ENCODE assay signal across 9 mouse cellular contexts in genomic region chr11:116840748-116841147, GRCm38 (mm10). TPM values are rescaled to one million over a fixed set of nuclear protein-coding genes. Genes with fewer than 3 reads are reported as not detected.
DNase-seq lines count a peak whose midpoint lies in the region; ATAC-seq and TF ChIP-seq lines count a peak whose summit lies in the region.
"Had no signal": no experiment of that assay in that cellular context is flagged by ENCODE, and none has a peak within 500 bp of the region (broad histone marks: within the 10 kb centered on the region; RNA-seq: fewer than 3 reads in every experiment).

No protein-coding gene starts in this region.

- no peak for DNase-seq in heart, postnatal 10 days
- peak; percentile 67 for DNase-seq in ZHBTc4 (ENCODE audit: low read depth, low spot score)
- DNase-seq in hindbrain, embryonic 14.5 days (ENCODE audit: low spot score), result no peak
- no peak for DNase-seq in layer of hippocampus, postnatal 36 days
- no peak for DNase-seq in left cerebral cortex, adult 2 months (ENCODE audit: extremely low spot score in 1 of 2, low spot score in 2 of 2)
- DNase-seq in left cerebral cortex, adult 9 months (ENCODE audit: low spot score in 2 of 2), result no peak
- DNase-seq: lung, postnatal 14 days had no signal

- no peak; the same call in 1 of the 2 replicates for TF ChIP-seq CTCF in left cerebral cortex, adult 2 months (IDR thresholded peaks at IDR 0.05)

- peak overlapping the region; percentile 71 for H3K4me2 ChIP-seq in heart, embryonic 14.5 days (ENCODE audit: low read length)
- peak overlapping the region; percentile 90 for H3K4me2 ChIP-seq in hindbrain, embryonic 14.5 days (replicated peaks)
- peak overlapping the region; percentile 81 for H3K4me2 ChIP-seq in midbrain, embryonic 12.5 days (replicated peaks)

- WGBS in heart, embryonic 14.5 days, result 78% methylated on average over 4 of the region's 4 CpGs
- WGBS in hindbrain, embryonic 14.5 days, result 89% methylated on average over 4 of the region's 4 CpGs
- WGBS in midbrain, embryonic 12.5 days, result 95% methylated on average over 4 of the region's 4 CpGs

- H3K9ac ChIP-seq in heart, embryonic 14.5 days (ENCODE audit: low read length), result peak overlapping the region; percentile 91
- H3K9ac ChIP-seq in hindbrain, embryonic 14.5 days, result peak overlapping the region; percentile 87
- H3K9ac ChIP-seq in midbrain, embryonic 12.5 days (replicated peaks), result peak overlapping the region; percentile 80

- peak overlapping the region; percentile 3 to 85; a peak in 3 of 4 replicates for H3K4me3 ChIP-seq in heart, embryonic 14.5 days (ENCODE audit: control insufficient read depth in 1 of 2, insufficient read depth in 1 of 2, low read depth in 1 of 2, low read length in 2 of 2)
- peak overlapping the region; percentile 80 for H3K4me3 ChIP-seq in hindbrain, embryonic 14.5 days (replicated peaks; ENCODE audit: low read length)
- H3K4me3 ChIP-seq in midbrain, embryonic 12.5 days, result peak overlapping the region; percentile 79
- H3K4me3 ChIP-seq in left cerebral cortex, adult 2 months, result no peak overlapping the region

- H3K4me1 ChIP-seq in heart, embryonic 14.5 days (ENCODE audit: control insufficient read depth in 2 of 2, insufficient read depth in 2 of 2, low read length in 2 of 2), result peaks cover 7 to 29% of the 10 kb centered on the region in 2 experiments
- peaks cover 35% of the 10 kb centered on the region for H3K4me1 ChIP-seq in hindbrain, embryonic 14.5 days (replicated peaks; ENCODE audit: control insufficient read depth, insufficient read depth, low read length)
- peaks cover 37% of the 10 kb centered on the region for H3K4me1 ChIP-seq in midbrain, embryonic 12.5 days

- H3K27ac ChIP-seq in heart, embryonic 14.5 days (replicated peaks in 1 of 2; ENCODE audit: control insufficient read depth in 1 of 2, insufficient read depth in 1 of 2, low read depth in 2 of 2, low read length in 2 of 2), result no peak overlapping the region
- no peak overlapping the region for H3K27ac ChIP-seq in hindbrain, embryonic 14.5 days
- no peak overlapping the region; the same call in 1 of the 2 replicates for H3K27ac ChIP-seq in midbrain, embryonic 12.5 days (replicated peaks)
- H3K27ac ChIP-seq in left cerebral cortex, adult 2 months, result no peak overlapping the region

- H3K27me3 ChIP-seq in heart, embryonic 14.5 days (ENCODE audit: control insufficient read depth, insufficient read depth, low read length), result no peaks in the 10 kb centered on the region
- H3K27me3 ChIP-seq in hindbrain, embryonic 14.5 days (ENCODE audit: control insufficient read depth, insufficient read depth, low read length), result no peaks in the 10 kb centered on the region
- H3K27me3 ChIP-seq in midbrain, embryonic 12.5 days, result no peaks in the 10 kb centered on the region

- ATAC-seq in heart, embryonic 14.5 days (ENCODE audit: insufficient number of reproducible peaks, insufficient read depth, low FRiP score, low read depth), result no peak
- no peak for ATAC-seq in hindbrain, embryonic 14.5 days (ENCODE audit: low FRiP score)
- no peak for ATAC-seq in midbrain, embryonic 12.5 days (ENCODE audit: low FRiP score, low read depth)

- intact Hi-C loops in heart, postnatal 10 days (cut with DNase I), result no loop called here
- intact Hi-C loops in left cerebral cortex, adult 2 months (cut with DNase I), result no loop called here

- no peaks in the 10 kb centered on the region for H3K9me3 ChIP-seq in heart, embryonic 14.5 days (ENCODE audit: control insufficient read depth, low read length)
- no peaks in the 10 kb centered on the region for H3K9me3 ChIP-seq in hindbrain, embryonic 14.5 days (ENCODE audit: control insufficient read depth, low read length)
- no peaks in the 10 kb centered on the region for H3K9me3 ChIP-seq in midbrain, embryonic 12.5 days

- peaks cover 58% of the 10 kb centered on the region for H3K36me3 ChIP-seq in heart, embryonic 14.5 days (ENCODE audit: control insufficient read depth, insufficient read depth, low read length)
- H3K36me3 ChIP-seq in hindbrain, embryonic 14.5 days (replicated peaks; ENCODE audit: control insufficient read depth, insufficient read depth), result peaks cover 55% of the 10 kb centered on the region
- peaks cover 54% of the 10 kb centered on the region for H3K36me3 ChIP-seq in midbrain, embryonic 12.5 days

RNA-seq across cellular contexts. Expression of gene Mettl23, which starts 2.3 kb away (rescaled TPM):
- 70.9 and 79.2 TPM in 2 replicates for polyA plus RNA-seq in heart, embryonic 14.5 days (2014; fragmentation: Nextera tagmentation; extraction: Ambion mirVana)
- 10 to 100 TPM; 32.0 to 35.1 TPM for total RNA-seq in heart, postnatal 10 days (2021)
- polyA plus RNA-seq in hindbrain, embryonic 14.5 days (2014; fragmentation: Nextera tagmentation; extraction: Ambion mirVana), result 70.0 and 73.9 TPM in 2 replicates
- 71.3 and 72.3 TPM in 2 replicates for polyA plus RNA-seq in midbrain, embryonic 12.5 days (2016; fragmentation: Nextera tagmentation; extraction: Ambion mirVana)
- total RNA-seq in layer of hippocampus, postnatal 36 days (2021), result 10 to 100 TPM; 30.3 to 30.4 TPM
- total RNA-seq in left cerebral cortex, adult 2 months (2021), result 10 to 100 TPM; 23.9 to 26.3 TPM

RNA-seq across cellular contexts. Expression of gene Jmjd6, which starts 2.5 kb away (rescaled TPM):
- 59.0 and 63.7 TPM in 2 replicates for polyA plus RNA-seq in heart, embryonic 14.5 days (2014; fragmentation: Nextera tagmentation; extraction: Ambion mirVana)
- total RNA-seq in heart, postnatal 10 days (2021), result 10 to 100 TPM; 33.3 to 37.8 TPM
- polyA plus RNA-seq in hindbrain, embryonic 14.5 days (2014; fragmentation: Nextera tagmentation; extraction: Ambion mirVana), result 64.6 and 65.7 TPM in 2 replicates
- 92.8 and 95.2 TPM in 2 replicates for polyA plus RNA-seq in midbrain, embryonic 12.5 days (2016; fragmentation: Nextera tagmentation; extraction: Ambion mirVana)
- total RNA-seq in layer of hippocampus, postnatal 36 days (2021), result 10 to 100 TPM; 35.0 to 44.9 TPM
- total RNA-seq in left cerebral cortex, adult 2 months (2021), result 10 to 100 TPM; 29.7 to 35.9 TPM

RNA-seq across cellular contexts. Expression of gene Mfsd11, which starts 11.5 kb away (rescaled TPM):
- 31.9 and 39.7 TPM in 2 replicates for polyA plus RNA-seq in heart, embryonic 14.5 days (2014; fragmentation: Nextera tagmentation; extraction: Ambion mirVana)
- 10 to 100 TPM; 41.7 to 43.6 TPM for total RNA-seq in heart, postnatal 10 days (2021)
- 51.9 and 54.4 TPM in 2 replicates for polyA plus RNA-seq in hindbrain, embryonic 14.5 days (2014; fragmentation: Nextera tagmentation; extraction: Ambion mirVana)
- polyA plus RNA-seq in midbrain, embryonic 12.5 days (2016; fragmentation: Nextera tagmentation; extraction: Ambion mirVana), result 38.9 and 46.3 TPM in 2 replicates
- 10 to 100 TPM; 38.7 to 51.4 TPM for total RNA-seq in layer of hippocampus, postnatal 36 days (2021)
- total RNA-seq in left cerebral cortex, adult 2 months (2021), result 10 to 100 TPM; 39.3 to 41.8 TPM

RNA-seq across cellular contexts. Expression of gene Srsf2, which starts 12.1 kb away (rescaled TPM):
- 566 and 569 TPM in 2 replicates for polyA plus RNA-seq in heart, embryonic 14.5 days (2014; fragmentation: Nextera tagmentation; extraction: Ambion mirVana)
- 100 to 1,000 TPM; 196 to 197 TPM for total RNA-seq in heart, postnatal 10 days (2021)
- 556 and 567 TPM in 2 replicates for polyA plus RNA-seq in hindbrain, embryonic 14.5 days (2014; fragmentation: Nextera tagmentation; extraction: Ambion mirVana)
- polyA plus RNA-seq in midbrain, embryonic 12.5 days (2016; fragmentation: Nextera tagmentation; extraction: Ambion mirVana), result 848 and 913 TPM in 2 replicates
- 100 to 1,000 TPM; 170 to 180 TPM for total RNA-seq in layer of hippocampus, postnatal 36 days (2021)
- 100 to 1,000 TPM; 150 to 158 TPM for total RNA-seq in left cerebral cortex, adult 2 months (2021)

RNA-seq across cellular contexts. Expression of gene Mxra7, which starts 12.9 kb away (rescaled TPM):
- 15.0 and 16.7 TPM in 2 replicates for polyA plus RNA-seq in heart, embryonic 14.5 days (2014; fragmentation: Nextera tagmentation; extraction: Ambion mirVana)
- total RNA-seq in heart, postnatal 10 days (2021), result 10 to 100 TPM; 43.3 to 48.7 TPM
- 29.3 and 35.5 TPM in 2 replicates for polyA plus RNA-seq in hindbrain, embryonic 14.5 days (2014; fragmentation: Nextera tagmentation; extraction: Ambion mirVana)
- polyA plus RNA-seq in midbrain, embryonic 12.5 days (2016; fragmentation: Nextera tagmentation; extraction: Ambion mirVana), result 44.2 and 45.2 TPM in 2 replicates
- 10 to 100 TPM; 22.3 to 22.6 TPM for total RNA-seq in layer of hippocampus, postnatal 36 days (2021)
- 10 to 100 TPM; 15.3 to 22.5 TPM for total RNA-seq in left cerebral cortex, adult 2 months (2021)
